Mouse (Mus musculus) embryonic facial prominence, embryonic 10.5 days (tissue): Measurements from ENCODE around the gene Bub1b. TPM values are rescaled to one million over a fixed set of nuclear protein-coding genes. Genes with fewer than 3 reads are reported as not detected.

ENCODE experiments used
- DNase-seq: peaks from one replicate; pipeline ENCODE4 v3.0.0-alpha.2; 2017; ENCODE audit warnings: low spot score
- H3K27ac ChIP-seq: fragments of 300-500 bp; sonication (generic); replicated peaks from 2 replicates; pipeline ENCODE4 v1.5.1; 2016; ENCODE audit warnings: mild to moderate bottlenecking
- H3K27me3 ChIP-seq: fragments of 300-500 bp; sonication (generic); replicated peaks from 2 replicates; pipeline ENCODE4 v1.6.1; 2016; ENCODE audit warnings: low read depth, mild to moderate bottlenecking; ENCODE audit not compliant: poor library complexity, severe bottlenecking
- H3K36me3 ChIP-seq: fragments of 300-500 bp; sonication (generic); replicated peaks from 2 replicates; pipeline ENCODE4 v1.6.1; 2016; ENCODE audit warnings: mild to moderate bottlenecking, moderate library complexity
- H3K4me1 ChIP-seq: fragments of 300-500 bp; sonication (generic); 2 replicates; pipeline ENCODE4 v1.6.1; 2016
- H3K4me3 ChIP-seq: fragments of 300-500 bp; sonication (generic); 2 replicates; pipeline ENCODE4 v1.5.1; 2016; ENCODE audit warnings: mild to moderate bottlenecking, moderate library complexity
- H3K9me3 ChIP-seq: fragments of 300-500 bp; sonication (generic); 2 replicates; pipeline ENCODE4 v1.6.1; 2016; ENCODE audit warnings: mild to moderate bottlenecking
- WGBS: fragments of 180-500 bp; shearing (Covaris S2); methylation state at CpG from one replicate; pipeline ENCODE4 v1.1.7; 2016; 5-methylcytosine and 5-hydroxymethylcytosine counted together
- polyA plus RNA-seq: library from polyadenylated mRNA; unstranded; fragments of >200 nt; fragmentation: Nextera tagmentation; extraction: Ambion mirVana; gene quantifications from 2 replicates; pipeline ENCODE4 v1.2.1, GENCODE M21; 2016

The Bub1b gene
- polyA plus RNA-seq, 1 experiment from 2014 or later, result 162 TPM

GRCm38 (mm10) chr2:118573135-118573534, 24.9 kb upstream of the Bub1b start:
- Histone ChIP-seq H3K27ac (no peak overlapping the region), H3K9me3 (no peaks in the 10 kb centered on the region), H3K4me3 (no peak overlapping the region), H3K36me3 (no peaks in the 10 kb centered on the region), H3K4me1 (0 out of 2 replicates have a peak, but pooled peaks cover 3% of the 10 kb centered on the region), H3K27me3 (no peaks in the 10 kb centered on the region)
- 86% methylated on average over 3 of the region's 3 CpGs for WGBS
- DNase-seq, result no peak

GRCm38 (mm10) chr2:118586013-118586412, 12.0 kb upstream of the Bub1b start:
- H3K36me3 ChIP-seq, result no peaks in the 10 kb centered on the region
- H3K4me1 ChIP-seq, result peaks cover 6% of the 10 kb centered on the region; the same call in 1 of the 2 replicates
- 0 out of 2 replicates have a peak, but pooled peaks cover 4% of the 10 kb centered on the region for H3K27me3 ChIP-seq
- H3K4me3 ChIP-seq, result no peak overlapping the region
- no peak overlapping the region for H3K27ac ChIP-seq
- peak; percentile 23 for DNase-seq
- 65% methylated on average over 5 of the region's 5 CpGs for WGBS
- no peaks in the 10 kb centered on the region for H3K9me3 ChIP-seq

- Histone ChIP-seq H3K36me3 (no peaks in the 10 kb centered on the region), H3K4me3 (no peak overlapping the region), H3K9me3 (no peaks in the 10 kb centered on the region), H3K27me3 (0 out of 2 replicates have a peak, but pooled peaks cover 4% of the 10 kb centered on the region), H3K4me1 (peaks cover 6% of the 10 kb centered on the region; the same call in 1 of the 2 replicates), H3K27ac (no peak overlapping the region)
- 67% methylated on average over 3 of the region's 3 CpGs for WGBS
- DNase-seq, result no peak
Measured at GRCm38 (mm10) chr2:118587686-118588085, 10.3 kb upstream of the Bub1b start.

- Histone ChIP-seq H3K9me3 (no peaks in the 10 kb centered on the region), H3K27me3 (0 out of 2 replicates have a peak, but pooled peaks cover 4% of the 10 kb centered on the region), H3K27ac (no peak overlapping the region), H3K36me3 (no peaks in the 10 kb centered on the region), H3K4me3 (no peak overlapping the region), H3K4me1 (peaks cover 2% of the 10 kb centered on the region; the same call in 1 of the 2 replicates)
- DNase-seq, result no peak
- 89% methylated on average over 4 of the region's 4 CpGs for whole genome bisulfite sequencing
Measured at GRCm38 (mm10) chr2:118591083-118591482, 6.9 kb upstream of the Bub1b start.

- Histone ChIP-seq H3K4me3 (peak overlapping the region; percentile 80), H3K36me3 (peaks cover 44% of the 10 kb centered on the region), H3K27me3 (no peaks in the 10 kb centered on the region), H3K27ac (peak overlapping the region; percentile 91), H3K9me3 (no peaks in the 10 kb centered on the region), H3K4me1 (peaks cover 34% of the 10 kb centered on the region)
- peak; percentile 22 for DNase-seq
- 50% methylated on average over 5 of the region's 5 CpGs for WGBS
Measured at GRCm38 (mm10) chr2:118599087-118599486, 1.1 kb downstream of the Bub1b start.

GRCm38 (mm10) chr2:118601599-118602263, 3.7 kb downstream of the Bub1b start:
- H3K9me3 ChIP-seq, result peaks cover 6% of the 10 kb centered on the region
- H3K4me3 ChIP-seq, result no peak overlapping the region
- WGBS, result 92% methylated on average over 18 of the region's 18 CpGs
- DNase-seq, result no peak
- H3K36me3 ChIP-seq, result peaks cover 71% of the 10 kb centered on the region
- H3K4me1 ChIP-seq, result peaks cover 34% of the 10 kb centered on the region
- H3K27me3 ChIP-seq, result no peaks in the 10 kb centered on the region
- no peak overlapping the region for H3K27ac ChIP-seq

- no peak overlapping the region for H3K27ac ChIP-seq
- peaks cover 25% of the 10 kb centered on the region for H3K4me1 ChIP-seq
- no peak overlapping the region for H3K4me3 ChIP-seq
- WGBS, result 94% methylated on average over 6 of the region's 6 CpGs
- DNase-seq, result no peak
- H3K27me3 ChIP-seq, result no peaks in the 10 kb centered on the region
- peaks cover 94% of the 10 kb centered on the region for H3K36me3 ChIP-seq
- peaks cover 6% of the 10 kb centered on the region for H3K9me3 ChIP-seq
Measured at GRCm38 (mm10) chr2:118604091-118604490, 6.1 kb downstream of the Bub1b start.

- Histone ChIP-seq H3K27me3 (no peaks in the 10 kb centered on the region), H3K9me3 (peaks cover 6% of the 10 kb centered on the region), H3K4me1 (peaks cover 7% of the 10 kb centered on the region), H3K36me3 (peaks cover 100% of the 10 kb centered on the region), H3K27ac (no peak overlapping the region), H3K4me3 (no peak overlapping the region)
- WGBS, result 84% methylated on average over 2 of the region's 2 CpGs
- peak; percentile 56 for DNase-seq
Measured at GRCm38 (mm10) chr2:118606032-118606431, 8.0 kb downstream of the Bub1b start.

- Histone ChIP-seq H3K27ac (no peak overlapping the region), H3K4me1 (no peaks in the 10 kb centered on the region), H3K4me3 (no peak overlapping the region), H3K36me3 (peaks cover 100% of the 10 kb centered on the region), H3K27me3 (no peaks in the 10 kb centered on the region), H3K9me3 (peaks cover 6% of the 10 kb centered on the region)
- WGBS, result 79% methylated on average over 5 of the region's 5 CpGs
- no peak for DNase-seq
Measured at GRCm38 (mm10) chr2:118606976-118607375, 9.0 kb downstream of the Bub1b start.

- Histone ChIP-seq H3K4me1 (no peaks in the 10 kb centered on the region), H3K4me3 (no peak overlapping the region), H3K9me3 (no peaks in the 10 kb centered on the region), H3K27me3 (no peaks in the 10 kb centered on the region), H3K36me3 (peaks cover 100% of the 10 kb centered on the region), H3K27ac (no peak overlapping the region)
- DNase-seq, result no peak
- 92% methylated on average over 5 of the region's 5 CpGs for WGBS
Measured at GRCm38 (mm10) chr2:118618013-118618412, 20.0 kb downstream of the Bub1b start.

DNA sequence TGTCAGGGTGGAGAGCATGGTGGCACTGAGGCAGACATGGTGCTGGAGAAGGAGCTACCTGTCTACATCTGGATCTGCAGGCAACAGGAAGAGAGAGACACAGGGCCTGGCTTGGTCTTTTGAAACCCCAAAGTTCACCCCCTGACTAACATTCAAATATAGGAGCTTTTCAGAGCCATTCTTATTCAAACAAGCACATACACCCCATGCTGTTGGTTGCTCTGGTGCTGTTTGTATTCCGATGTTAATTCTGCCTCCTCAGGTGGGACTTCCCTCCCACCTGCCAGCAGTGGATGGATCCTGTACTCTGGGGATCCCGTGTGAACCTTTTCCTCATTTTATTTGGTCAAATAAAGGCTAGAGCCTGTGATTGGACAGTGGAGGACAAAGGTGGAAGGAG, 22.1 kb downstream of the Bub1b start:
- peaks cover 99% of the 10 kb centered on the region for H3K36me3 ChIP-seq
- 78% methylated on average over 2 of the region's 2 CpGs for WGBS
- no peak overlapping the region for H3K4me3 ChIP-seq

DNA sequence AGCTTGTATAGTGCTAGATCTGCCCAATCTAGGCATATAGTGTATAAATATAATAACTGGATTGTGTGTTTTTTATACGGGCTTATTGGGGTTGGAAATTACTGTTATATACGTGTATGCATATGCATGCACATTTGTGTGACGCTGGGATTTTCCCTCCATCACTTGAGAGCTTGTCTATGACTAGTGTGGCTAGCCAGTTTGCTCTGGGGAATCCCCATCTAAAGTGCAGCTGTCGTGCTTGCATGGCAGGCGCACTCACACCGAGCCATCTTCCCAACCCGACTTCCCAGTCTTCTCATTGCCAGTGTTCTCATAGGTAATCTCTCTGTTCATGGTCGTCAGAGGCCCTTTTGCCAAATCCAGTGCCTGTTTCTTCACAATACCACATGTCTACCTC, 22.6 kb downstream of the Bub1b start:
- Histone ChIP-seq H3K9me3 (no peaks in the 10 kb centered on the region), H3K27me3 (no peaks in the 10 kb centered on the region), H3K4me3 (no peak overlapping the region), H3K4me1 (no peaks in the 10 kb centered on the region), H3K36me3 (peaks cover 99% of the 10 kb centered on the region), H3K27ac (no peak overlapping the region)
- WGBS, result 91% methylated on average over 8 of the region's 8 CpGs
- DNase-seq, result no peak

More for the DNA sequence above, 22.1 kb downstream of the Bub1b start:
- no peaks in the 10 kb centered on the region for H3K4me1 ChIP-seq
- DNase-seq, result no peak
- no peaks in the 10 kb centered on the region for H3K9me3 ChIP-seq
- no peaks in the 10 kb centered on the region for H3K27me3 ChIP-seq
- H3K27ac ChIP-seq, result no peak overlapping the region

DNA sequence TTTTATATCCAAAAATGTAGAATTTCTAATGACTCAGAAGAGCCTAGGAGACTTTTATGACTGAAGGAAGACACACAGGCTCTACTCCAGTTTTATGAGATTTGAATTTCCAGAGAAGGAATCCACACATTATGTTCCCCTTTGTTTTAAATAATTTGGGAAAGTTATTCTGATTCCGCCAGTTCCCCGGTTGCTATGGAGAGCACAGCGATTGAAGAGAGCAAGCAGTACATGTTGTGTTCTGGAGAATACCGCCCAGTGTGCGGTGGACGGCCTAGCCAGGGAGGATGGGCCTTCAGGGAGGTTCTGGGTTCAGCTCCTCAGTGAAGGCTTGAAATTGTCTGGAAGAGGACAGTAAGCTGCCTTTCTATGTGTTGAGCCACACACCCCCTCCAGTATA, 31.3 kb downstream of the Bub1b start:
- Histone ChIP-seq H3K27me3 (no peaks in the 10 kb centered on the region), H3K27ac (no peak overlapping the region), H3K4me1 (no peaks in the 10 kb centered on the region), H3K4me3 (no peak overlapping the region), H3K9me3 (no peaks in the 10 kb centered on the region), H3K36me3 (peaks cover 99% of the 10 kb centered on the region)
- DNase-seq, result no peak
- 95% methylated on average over 6 of the region's 6 CpGs for WGBS
